Mouse (Mus musculus) MEL-GATA-1-ER (cell line): ENCODE results near the gene Spef2.
A peak's percentile ranks its signal among the peaks of the same experiment; 100 is the strongest.
"Not testable (repeated sequence)": the region's sequence is repeated elsewhere in the genome, so short reads cannot be mapped to it uniquely, and the experiment has no call there.

ENCODE experiments used
- DNase-seq: peaks from one replicate; pipeline ENCODE4 v3.0.0-alpha.2; 2012; ENCODE audit warnings: low read depth; ENCODE audit errors: extremely low read depth

Spef2 gene

GRCm38 (mm10) chr15:9557264-9557663, 191.4 kb downstream of the Spef2 start:
- not testable (repeated sequence) for DNase-seq

GRCm38 (mm10) chr15:9548951-9549350, 199.7 kb downstream of the Spef2 start:
- DNase-seq, result no peak

- no peak for DNase-seq
These were observed 213.5 kb downstream of the Spef2 start for GRCm38 (mm10) chr15:9535200-9535599.

- DNase-seq, result peak; percentile 57
These were observed 215.2 kb downstream of the Spef2 start for GRCm38 (mm10) chr15:9533356-9533902.

GRCm38 (mm10) chr15:9530076-9530475, 218.6 kb downstream of the Spef2 start, which contains the start of gene Il7r:
TSS of gene Il7r (minus strand) at chr15:9530176.
- no peak for DNase-seq

GRCm38 (mm10) chr15:9529646-9530045, 219.0 kb downstream of the Spef2 start:
- DNase-seq, result peak; percentile 54
